Mouse (Mus musculus) C2C12 (cell line): ENCODE results near the gene Mapre3. TPM values are rescaled to one million over a fixed set of nuclear protein-coding genes. Genes with fewer than 3 reads are reported as not detected.

ENCODE experiments used
- H3K27me3 ChIP-seq: one replicate; pipeline ENCODE4 v1.6.1; 2011; ENCODE audit not compliant: control insufficient read depth, insufficient read depth, insufficient read length
- H3K36me3 ChIP-seq: one replicate; pipeline ENCODE4 v1.6.1; 2011; ENCODE audit not compliant: control insufficient read depth, insufficient read depth
- H3K4me3 ChIP-seq: one replicate; pipeline ENCODE4 v1.5.1; 2011; ENCODE audit warnings: mild to moderate bottlenecking, control low read depth; ENCODE audit not compliant: poor library complexity, insufficient read depth, severe bottlenecking
- H3K79me2 ChIP-seq: one replicate; pipeline ENCODE4 v1.6.1; 2011; ENCODE audit not compliant: control insufficient read depth, insufficient read depth
- H3K79me3 ChIP-seq: one replicate; pipeline ENCODE4 v1.6.1; 2011; ENCODE audit warnings: low read depth, control low read depth
- H3ac ChIP-seq: one replicate; pipeline ENCODE3; 2011; ENCODE audit warnings: low read depth; ENCODE audit not compliant: control insufficient read depth, insufficient read length
- CEBPB ChIP-seq: IDR thresholded peaks from one replicate; pipeline ENCODE4 v1.6.1; 2011; ENCODE audit warnings: low read depth, mild to moderate bottlenecking, control low read depth, moderate library complexity
- CTCF ChIP-seq: IDR thresholded peaks from one replicate; pipeline ENCODE4 v1.5.1; 2011; ENCODE audit not compliant: control insufficient read depth, insufficient read depth, insufficient read length
- FOSL1 ChIP-seq: IDR thresholded peaks from one replicate; pipeline ENCODE4 v1.8.0; 2011; ENCODE audit warnings: mild to moderate bottlenecking, low read length; ENCODE audit not compliant: poor library complexity, insufficient read depth, severe bottlenecking
- MAX ChIP-seq: IDR thresholded peaks from one replicate; pipeline ENCODE4 v1.6.1; 2011; ENCODE audit warnings: mild to moderate bottlenecking, control low read depth
- MYOD1 ChIP-seq: IDR thresholded peaks from one replicate; pipeline ENCODE4 v1.6.1; 2011; ENCODE audit warnings: low read depth; ENCODE audit not compliant: control insufficient read depth, insufficient read length
- MYOG ChIP-seq: IDR thresholded peaks from one replicate; pipeline ENCODE4 v1.6.1; 2011; ENCODE audit not compliant: control insufficient read depth, insufficient read length; ENCODE audit errors: extremely low read depth
- USF1 ChIP-seq: IDR thresholded peaks from one replicate; pipeline ENCODE4 v1.6.1; 2011; ENCODE audit warnings: low read depth, mild to moderate bottlenecking, control low read depth, moderate library complexity
- polyA plus RNA-seq: library from polyadenylated mRNA; unstranded; fragments of >200 nt; fragmentation: generic; extraction: Trizol; gene quantifications from one replicate; pipeline ENCODE4 v1.2.1, GENCODE M21; 2012; ENCODE audit warnings: missing spikeins

Mapre3 gene
- polyA plus RNA-seq, 1 experiment: 12.0 TPM

- Histone ChIP-seq H3K79me3 (no peaks in the 10 kb centered on the region), H3K79me2 (no peaks in the 10 kb centered on the region), H3K36me3 (no peaks in the 10 kb centered on the region), H3ac (no peak overlapping the region), H3K4me3 (no peak overlapping the region), H3K27me3 (peaks cover 55% of the 10 kb centered on the region)
- no peak for TF ChIP-seq MAX
- TF ChIP-seq FOSL1: no peak
- TF ChIP-seq CTCF: no peak
- TF ChIP-seq MYOD1: no peak
- TF ChIP-seq USF1: no peak
- TF ChIP-seq MYOG: no peak
- TF ChIP-seq CEBPB: no peak
Observed at GRCm38 (mm10) chr5:30797482-30797881, 17.0 kb upstream of the Mapre3 start.

GRCm38 (mm10) chr5:30797982-30798381 lies 16.5 kb upstream of the Mapre3 start:
- H3K79me3 ChIP-seq: no peaks in the 10 kb centered on the region
- TF ChIP-seq USF1 (no peak), MAX (no peak), MYOG (no peak), FOSL1 (no peak), MYOD1 (no peak), CEBPB (no peak), CTCF (no peak)
- no peaks in the 10 kb centered on the region for H3K79me2 ChIP-seq
- peaks cover 55% of the 10 kb centered on the region for H3K27me3 ChIP-seq
- H3ac ChIP-seq: no peak overlapping the region
- H3K36me3 ChIP-seq: no peaks in the 10 kb centered on the region
- no peak overlapping the region for H3K4me3 ChIP-seq

- TF ChIP-seq MYOG (no peak), USF1 (no peak), MYOD1 (no peak), FOSL1 (no peak), MAX (no peak), CTCF (no peak), CEBPB (no peak)
- Histone ChIP-seq H3K79me3 (no peaks in the 10 kb centered on the region), H3K4me3 (no peak overlapping the region), H3K79me2 (no peaks in the 10 kb centered on the region), H3ac (no peak overlapping the region), H3K27me3 (peaks cover 49% of the 10 kb centered on the region), H3K36me3 (no peaks in the 10 kb centered on the region)
Observed at GRCm38 (mm10) chr5:30798965-30799364, 15.5 kb upstream of the Mapre3 start.

- H3K27me3 ChIP-seq: peaks cover 33% of the 10 kb centered on the region
- no peak overlapping the region for H3K4me3 ChIP-seq
- no peaks in the 10 kb centered on the region for H3K79me2 ChIP-seq
- no peak overlapping the region for H3ac ChIP-seq
- H3K36me3 ChIP-seq: no peaks in the 10 kb centered on the region
- no peak for TF ChIP-seq MYOG
- TF ChIP-seq MYOD1: no peak
- TF ChIP-seq CEBPB: peak; percentile 71
- H3K79me3 ChIP-seq: no peaks in the 10 kb centered on the region
Observed at GRCm38 (mm10) chr5:30802724-30803467, 11.5 kb upstream of the Mapre3 start.

GRCm38 (mm10) chr5:30806106-30806505 lies 8.3 kb upstream of the Mapre3 start:
- Histone ChIP-seq H3K79me3 (no peaks in the 10 kb centered on the region), H3K79me2 (no peaks in the 10 kb centered on the region), H3K4me3 (no peak overlapping the region), H3ac (no peak overlapping the region), H3K36me3 (no peaks in the 10 kb centered on the region), H3K27me3 (peaks cover 22% of the 10 kb centered on the region)
- TF ChIP-seq FOSL1 (no peak), CTCF (peak; percentile 73)

- Histone ChIP-seq H3K79me3 (peaks cover 3% of the 10 kb centered on the region), H3K79me2 (peaks cover 5% of the 10 kb centered on the region), H3K36me3 (no peaks in the 10 kb centered on the region), H3K4me3 (peak overlapping the region; percentile 65), H3ac (peak overlapping the region; percentile 78), H3K27me3 (peaks cover 18% of the 10 kb centered on the region)
- no peak for TF ChIP-seq MYOG
- no peak for TF ChIP-seq MYOD1
- no peak for TF ChIP-seq USF1
- TF ChIP-seq CTCF: no peak
- no peak for TF ChIP-seq CEBPB
- TF ChIP-seq MAX: no peak
- TF ChIP-seq FOSL1: no peak
Observed at GRCm38 (mm10) chr5:30815120-30815465, 652 bp downstream of the Mapre3 start.
